Mouse (Mus musculus) cerebellum, postnatal 10 days (tissue): ENCODE measurements around the gene Anxa9.

ENCODE experiments used
- DNase-seq, 2 experiments: peaks; one replicate each; pipeline ENCODE4 v3.0.0; 2021; ENCODE audit warnings: mixed read lengths in 2 of 2

The Anxa9 gene

DNA sequence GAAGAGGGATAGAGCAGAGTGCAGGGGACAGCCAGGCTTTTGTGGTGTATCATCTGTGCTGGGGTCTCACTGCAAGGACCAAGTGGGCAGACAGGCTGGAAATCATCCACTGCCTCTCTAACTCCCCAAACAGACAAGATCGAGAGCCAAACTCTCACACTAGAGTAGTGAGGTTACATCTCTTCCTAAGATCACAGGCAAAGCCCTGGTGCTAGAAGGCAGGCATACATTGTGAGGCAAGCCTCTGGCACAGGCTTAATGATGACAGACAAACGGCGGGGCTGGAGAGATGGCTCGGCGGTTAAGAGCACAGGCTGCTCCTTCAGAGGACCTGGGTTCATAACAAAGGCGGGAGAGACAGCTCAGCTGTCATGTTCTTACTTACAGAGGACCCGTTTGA lies 6.5 kb upstream of the Anxa9 start:
- no peak for DNase-seq

DNA sequence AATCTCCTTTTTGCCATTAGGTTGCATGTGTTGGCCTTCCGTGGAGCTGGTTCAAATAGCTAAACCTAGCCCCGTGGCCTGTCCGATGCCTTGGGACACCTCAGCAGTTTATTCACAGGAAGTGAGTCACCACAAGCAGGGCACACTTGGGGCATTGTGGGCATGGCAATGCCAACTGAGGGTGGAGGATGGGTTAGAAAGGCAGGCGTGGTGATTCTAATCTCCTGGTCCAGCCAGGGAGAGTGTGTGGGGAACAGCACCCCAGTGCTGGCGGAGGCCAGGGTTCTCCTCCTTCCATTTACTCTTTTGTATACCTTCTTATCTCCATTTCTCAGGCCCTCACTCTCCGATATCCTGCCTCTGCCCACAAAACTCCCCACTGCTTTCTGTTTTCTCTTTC lies 5.6 kb upstream of the Anxa9 start:
- DNase-seq: no peak

DNA sequence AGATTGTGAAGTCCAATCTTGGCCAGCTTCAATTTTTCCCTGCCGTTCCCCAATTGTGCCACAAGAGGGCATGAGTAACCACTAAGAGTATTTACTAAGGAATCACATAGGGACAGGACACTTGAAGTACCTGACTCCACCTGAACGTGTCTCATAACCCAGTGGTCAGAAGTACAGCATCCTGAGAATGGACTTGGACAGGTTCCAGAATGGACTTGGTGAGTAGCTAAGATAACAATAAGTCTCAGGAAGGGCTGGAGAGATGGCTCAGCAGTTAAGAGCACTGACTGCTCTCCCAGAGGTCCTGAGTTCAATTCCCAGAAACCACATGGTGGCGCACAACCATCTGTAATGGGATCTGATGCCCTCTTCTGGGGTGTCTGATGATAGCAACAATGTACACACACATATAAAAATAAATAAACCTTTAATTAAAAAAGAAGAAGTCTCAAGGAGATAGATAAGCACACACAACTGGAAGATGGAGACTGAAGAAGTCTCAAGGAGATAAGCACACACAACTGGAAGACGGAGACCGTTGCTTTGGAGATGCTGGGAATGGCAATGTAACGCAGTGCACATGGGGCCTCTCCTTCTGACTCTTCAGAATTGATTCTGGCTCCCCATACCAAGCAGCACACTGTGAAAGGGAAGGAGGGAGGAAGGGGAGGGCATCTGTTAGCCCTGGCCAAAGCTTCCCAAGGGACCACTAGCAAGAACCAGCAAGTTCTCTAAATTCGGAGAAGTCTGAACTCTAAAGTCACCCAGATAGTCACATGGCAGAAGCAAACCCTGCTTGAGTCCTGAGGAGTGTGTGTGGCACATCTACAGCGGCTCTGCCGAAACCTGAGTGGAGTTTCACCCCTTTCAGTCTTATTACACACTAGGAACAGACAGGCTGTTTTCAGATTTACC lies 4.2 kb upstream of the Anxa9 start:
- DNase-seq: peak; percentile 80 to 84

DNA sequence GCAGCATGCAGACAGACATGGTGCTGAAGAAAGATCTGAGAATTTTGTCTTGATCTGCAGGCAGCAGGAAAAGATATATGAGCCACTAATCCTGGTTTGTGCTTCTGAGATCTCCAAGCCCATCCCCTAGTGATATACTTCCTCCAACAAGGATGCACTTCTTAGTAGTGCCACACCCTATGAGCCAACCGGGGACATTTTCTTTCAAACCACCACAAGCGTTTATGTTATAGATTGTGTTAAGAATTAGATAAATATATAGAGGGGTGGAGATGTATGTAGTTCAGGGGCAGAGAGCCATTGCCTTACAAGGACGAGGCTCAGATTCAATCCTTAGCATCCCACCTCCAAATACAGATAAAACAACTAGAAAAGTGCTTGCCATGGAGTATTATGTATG lies 3.5 kb upstream of the Anxa9 start:
- no peak for DNase-seq

DNA sequence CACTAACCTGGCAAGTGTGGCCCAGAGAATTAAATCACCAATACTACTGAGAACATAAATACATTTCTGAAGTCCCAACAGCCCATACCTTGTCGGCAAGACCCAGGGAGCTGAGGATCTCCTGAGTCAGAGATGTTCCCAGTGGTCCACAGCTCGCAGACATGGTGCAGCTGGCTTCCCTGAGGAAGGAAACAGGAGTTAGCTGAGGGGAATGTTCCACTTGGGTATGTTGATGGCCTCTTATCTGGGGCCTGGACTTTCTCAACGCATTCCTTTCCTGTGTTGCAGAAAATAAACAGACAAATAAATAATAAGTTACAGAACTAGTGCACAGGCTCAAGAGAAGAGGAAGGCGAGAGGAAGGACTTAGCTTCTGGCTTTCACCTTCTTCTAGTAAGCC lies 732 bp downstream of the Anxa9 start:
- no peak for DNase-seq

DNA sequence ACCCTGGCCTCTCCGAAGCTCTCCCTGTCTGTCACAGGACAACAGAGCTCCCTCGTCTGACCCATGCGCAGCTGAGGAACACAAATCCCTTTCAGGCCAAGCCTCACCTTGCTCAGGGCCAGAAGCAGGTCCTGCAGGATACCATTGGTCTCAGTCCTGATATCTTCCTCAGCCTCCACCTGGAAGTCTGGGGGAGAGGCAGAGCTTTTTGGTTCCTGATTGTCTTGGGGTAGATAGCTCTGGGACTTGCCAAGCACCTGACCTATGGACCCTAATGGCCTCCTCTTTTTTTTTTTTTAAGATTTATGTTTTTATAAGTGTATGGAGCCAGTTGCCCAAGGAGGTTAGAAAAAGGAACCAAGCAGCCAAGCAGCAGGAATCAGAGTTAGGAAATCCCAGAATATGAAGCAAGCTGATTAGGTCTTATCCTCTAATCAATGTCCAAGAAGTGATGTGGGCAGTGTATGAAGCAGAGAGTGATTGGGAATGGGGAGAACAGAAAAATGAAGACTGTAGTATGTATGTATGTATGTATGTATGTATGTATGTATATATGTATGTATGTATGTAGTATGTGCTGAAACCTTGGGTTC lies 5.7 kb downstream of the Anxa9 start:
- DNase-seq: no peak

DNA sequence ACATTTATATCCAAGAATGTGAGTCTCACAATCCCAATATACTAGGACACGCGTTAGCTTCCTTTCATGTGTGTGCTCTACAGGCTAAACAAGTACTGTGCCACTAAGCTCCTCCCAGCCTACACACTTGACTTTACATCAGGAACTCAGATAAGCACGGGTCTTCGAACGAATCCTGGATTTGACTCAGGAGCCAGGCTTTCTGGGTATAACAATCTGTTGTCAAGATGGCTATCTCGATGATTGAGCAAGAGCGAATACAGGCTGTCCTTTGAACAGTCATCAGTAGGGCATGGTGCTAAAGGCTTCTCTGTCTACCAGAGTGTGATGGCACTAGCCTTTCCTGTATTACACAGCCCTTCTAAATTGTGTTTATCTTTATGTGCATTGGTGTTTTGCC lies 9.0 kb downstream of the Anxa9 start:
- no peak for DNase-seq

DNA sequence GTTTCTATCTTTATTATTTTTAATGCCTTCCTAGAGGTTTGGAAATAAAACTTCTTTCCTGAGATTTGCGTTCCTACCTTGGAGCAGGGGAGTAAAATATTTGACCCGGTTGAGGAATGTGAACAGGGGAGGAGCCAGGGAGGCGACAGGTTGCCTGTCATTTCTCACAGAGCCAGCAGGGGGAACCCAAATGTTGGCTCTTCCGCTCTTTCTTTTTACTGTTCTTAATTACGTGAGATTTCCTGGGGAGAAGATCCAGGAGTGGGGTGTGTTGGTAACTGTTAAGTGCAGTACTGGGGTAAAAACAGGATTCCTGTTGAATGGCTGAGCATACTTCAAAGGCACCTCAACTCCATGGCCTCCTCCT lies 10.9 kb downstream of the Anxa9 start:
- DNase-seq: peak; percentile 61 to 69

DNA sequence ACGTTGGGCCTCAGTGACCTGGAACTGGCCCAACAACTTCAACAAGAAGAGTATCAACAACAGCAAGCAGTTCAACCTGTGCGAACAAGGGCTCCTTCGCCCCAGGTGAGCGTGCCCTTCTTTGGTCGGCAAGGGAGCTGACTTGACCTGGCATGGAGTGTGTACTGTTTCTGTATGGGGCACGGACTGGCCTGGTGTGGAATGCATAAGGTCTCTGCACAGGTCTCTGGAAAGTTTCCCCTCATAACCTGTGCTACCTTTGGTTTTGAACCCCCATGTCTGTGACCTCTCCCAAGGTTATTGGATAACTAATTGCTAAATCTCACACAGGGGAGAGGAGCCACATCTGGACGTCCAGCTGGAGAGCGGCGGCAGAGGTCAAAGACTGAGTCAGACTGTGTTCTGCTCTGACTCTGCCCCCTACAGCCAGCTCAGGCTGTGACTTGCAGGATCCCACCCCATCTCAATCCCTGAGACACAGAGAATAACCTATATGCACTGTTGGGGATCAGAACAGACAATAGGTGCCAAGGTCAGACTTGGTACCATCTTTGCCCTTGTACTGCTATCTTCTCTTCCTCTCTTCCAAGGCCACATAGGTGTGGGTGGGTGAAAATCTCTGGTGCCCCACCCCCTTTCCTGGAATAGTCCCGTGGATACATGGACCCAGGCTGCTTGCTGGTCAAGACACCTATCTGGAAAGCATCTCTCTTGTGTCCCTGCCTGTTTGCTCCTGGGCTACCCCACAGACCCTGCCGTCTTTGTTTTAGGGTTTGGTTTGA lies 11.5 kb downstream of the Anxa9 start:
- DNase-seq: no peak

DNA sequence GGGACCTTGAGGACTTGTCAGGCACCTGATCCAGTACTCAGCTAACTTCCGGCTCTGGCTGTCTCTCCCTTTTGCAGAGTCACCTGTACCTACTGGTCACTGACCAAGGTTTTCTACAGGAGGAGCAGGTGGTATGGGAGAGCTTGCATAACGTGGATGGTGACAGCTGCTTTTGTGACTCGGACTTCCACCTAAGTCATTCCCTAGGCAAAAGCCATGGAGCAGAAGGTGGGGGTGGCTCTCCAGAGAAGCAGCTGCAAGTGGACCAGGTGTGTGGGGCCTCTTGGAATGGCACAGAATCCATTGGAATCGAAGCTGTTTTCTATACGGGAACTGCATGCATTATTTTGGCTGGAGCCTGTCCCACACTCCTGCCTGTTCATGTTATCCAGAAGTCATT lies 12.3 kb downstream of the Anxa9 start:
- no peak for DNase-seq

DNA sequence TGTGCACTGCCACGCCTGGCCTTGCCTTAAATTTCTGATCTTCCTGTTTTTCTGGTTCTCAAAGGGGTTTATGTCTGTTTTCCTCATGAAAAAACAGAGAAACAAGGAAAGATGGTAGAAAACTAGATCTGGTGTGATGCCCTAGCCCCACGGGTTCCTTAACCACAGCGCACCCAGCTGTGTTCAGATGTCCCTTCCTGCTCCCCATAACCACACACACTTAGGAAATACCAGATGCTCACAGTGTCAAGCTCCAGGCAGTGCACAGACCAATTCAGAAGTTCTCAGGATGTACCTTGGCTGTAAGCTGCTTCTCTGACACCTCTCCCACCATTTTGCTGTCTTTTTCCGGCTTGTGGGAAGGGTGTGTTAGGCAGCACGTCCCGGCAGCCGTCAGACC lies 12.7 kb downstream of the Anxa9 start:
- no peak for DNase-seq

DNA sequence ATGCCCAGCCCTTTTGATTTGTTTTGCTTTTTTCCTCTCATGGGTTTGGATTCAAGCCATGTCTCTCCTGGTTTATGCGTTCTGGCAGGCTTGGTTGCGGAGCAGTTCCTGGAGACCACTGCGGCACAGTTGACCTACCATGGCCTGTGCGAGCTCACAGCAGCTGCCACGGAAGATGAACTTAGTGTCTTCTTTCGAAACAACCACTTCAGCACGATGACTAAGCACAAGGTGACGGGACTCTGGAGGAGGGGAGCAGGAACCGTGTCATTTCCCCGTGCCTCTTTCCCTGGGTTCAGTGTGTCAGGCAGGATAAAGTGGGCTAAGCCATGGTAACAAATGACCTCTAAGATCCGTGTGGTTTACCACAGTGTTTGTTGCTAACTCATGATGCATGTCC lies 13.4 kb downstream of the Anxa9 start:
- no peak for DNase-seq

DNA sequence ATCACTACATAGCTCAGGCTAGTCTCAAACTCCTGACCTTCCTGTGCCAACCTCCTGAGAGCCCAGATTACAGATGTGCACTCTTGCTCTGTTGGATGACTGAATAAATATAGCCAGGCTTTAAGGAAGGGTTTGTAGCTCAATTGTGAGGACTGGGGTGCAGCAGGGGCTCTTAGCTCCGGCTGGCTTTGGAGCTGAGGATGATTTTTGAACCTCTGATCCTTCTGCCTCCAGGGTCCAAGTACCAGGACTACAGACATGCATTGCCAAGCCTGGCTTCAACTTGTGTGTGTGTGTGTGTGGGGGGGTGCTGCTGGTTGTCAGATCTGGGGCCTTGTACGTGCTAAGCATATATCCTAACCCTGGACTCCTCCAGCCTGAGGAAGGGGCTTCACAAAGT lies 14.1 kb downstream of the Anxa9 start:
- DNase-seq: no peak

DNA sequence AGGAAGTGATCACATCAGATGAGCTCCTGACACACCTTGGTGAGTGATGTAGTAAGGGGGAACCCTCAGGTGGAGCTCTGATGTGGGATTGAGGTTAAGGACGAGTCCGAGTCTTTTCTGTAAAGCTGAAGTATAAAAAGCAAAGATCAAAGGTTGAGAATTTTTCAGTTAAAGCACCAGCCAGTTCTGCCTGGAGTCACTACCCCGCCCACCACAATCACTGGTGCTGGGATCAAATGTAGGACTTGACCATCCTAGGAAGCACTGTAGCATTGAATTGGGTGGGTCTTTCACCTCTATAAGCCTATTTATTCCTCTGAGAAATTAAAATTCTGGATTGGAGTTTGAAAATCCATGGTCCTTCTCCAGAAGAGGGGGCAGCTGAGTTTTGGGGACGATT lies 15.9 kb downstream of the Anxa9 start:
- DNase-seq: no peak

DNA sequence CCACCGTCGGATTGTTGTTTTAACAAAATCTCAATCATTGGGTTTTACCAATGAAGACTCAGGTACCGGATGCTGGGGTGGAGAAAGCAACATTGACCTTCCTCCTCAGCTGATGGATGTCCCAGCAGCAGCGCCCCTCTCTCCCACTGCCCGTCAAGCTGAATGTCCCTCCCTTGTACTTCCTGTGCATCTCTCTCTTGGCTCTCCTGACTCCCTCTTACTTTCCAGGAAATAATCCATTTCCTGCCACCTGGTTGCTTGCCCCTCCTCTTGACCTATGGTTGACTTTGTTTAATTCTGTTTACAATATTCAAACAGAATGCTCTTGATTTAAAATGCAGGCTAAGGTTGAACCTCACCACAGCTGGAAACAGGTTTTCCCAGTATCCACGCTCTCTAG lies 16.8 kb downstream of the Anxa9 start:
- DNase-seq: no peak

DNA sequence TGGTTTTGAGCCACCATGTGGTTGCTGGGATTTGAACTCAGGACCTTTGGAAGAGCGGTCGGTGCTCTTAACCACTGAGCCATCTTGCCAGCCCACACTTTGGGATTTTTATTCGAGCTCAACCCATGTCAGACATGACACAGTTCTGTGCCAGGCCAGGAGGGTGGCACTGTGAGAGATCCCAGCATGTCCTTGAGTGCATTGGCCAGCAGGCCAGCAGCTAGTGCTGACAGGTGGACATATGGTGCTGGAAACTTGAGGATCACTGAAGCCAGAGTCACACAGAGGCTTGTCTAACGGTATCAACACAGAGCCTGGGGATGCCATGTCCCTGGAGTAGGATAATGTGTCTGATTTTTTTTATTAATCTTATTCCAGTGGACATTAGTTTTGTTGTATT lies 17.6 kb downstream of the Anxa9 start:
- DNase-seq: peak; percentile 66 to 77

DNA sequence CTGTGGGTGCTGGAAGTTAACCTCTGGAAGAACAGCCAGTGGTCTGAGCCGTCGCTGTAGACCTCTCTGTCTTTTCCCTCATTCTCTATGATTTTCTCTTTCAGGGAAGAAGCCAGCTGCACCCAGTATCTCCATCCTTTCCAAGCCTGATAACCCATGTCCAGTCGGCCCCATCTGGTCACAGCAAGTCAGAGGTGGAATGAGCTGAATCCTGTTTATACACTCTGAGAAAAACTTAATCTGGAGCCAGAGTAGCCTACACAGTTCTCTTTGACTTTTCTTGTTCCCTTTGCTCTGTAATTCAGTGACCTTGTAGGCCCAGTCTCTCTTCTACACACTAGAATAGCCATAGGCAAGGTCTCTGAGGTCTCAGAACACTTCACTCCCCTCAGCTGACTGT lies 19.4 kb downstream of the Anxa9 start:
- no peak for DNase-seq

DNA sequence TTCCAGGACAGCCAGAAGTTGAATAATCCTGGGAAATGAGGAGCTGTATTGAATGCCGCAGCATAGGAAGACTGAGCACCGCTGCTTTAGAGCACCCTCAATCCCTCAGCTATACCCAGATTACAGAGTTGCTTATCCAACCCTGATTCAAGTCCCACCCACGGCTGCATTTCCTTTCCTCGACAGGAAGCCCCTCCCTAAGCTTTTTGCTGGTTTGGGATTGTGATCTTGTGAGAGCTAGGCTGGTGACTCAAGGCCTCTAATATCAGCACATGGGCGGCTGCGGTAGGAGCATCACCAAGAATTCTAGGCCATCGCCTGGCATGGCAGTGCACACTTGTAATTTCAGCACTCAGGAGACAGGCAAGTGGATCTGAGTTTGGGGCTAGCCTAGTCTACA lies 20.5 kb downstream of the Anxa9 start:
- no peak for DNase-seq

DNA sequence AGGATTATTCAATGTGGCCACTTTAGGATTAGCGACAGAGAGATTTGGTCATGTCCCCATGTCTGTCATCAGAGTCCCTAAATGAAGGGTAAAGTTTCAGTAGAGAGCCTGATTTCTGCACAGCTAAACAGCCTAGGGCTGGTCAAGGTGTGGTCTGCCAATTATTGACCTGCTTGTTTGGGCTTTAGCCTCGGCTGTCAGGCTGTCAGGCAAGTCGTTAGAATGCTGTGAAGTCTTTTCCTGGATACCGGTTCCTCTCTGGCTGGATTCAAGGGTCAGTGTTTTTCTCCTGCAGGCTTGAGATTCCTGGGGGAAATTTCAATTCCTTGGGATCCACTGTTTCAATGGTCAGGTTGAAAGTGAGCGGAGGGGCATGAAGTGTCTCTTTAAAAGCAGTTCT lies 21.0 kb downstream of the Anxa9 start:
- DNase-seq: no peak

DNA sequence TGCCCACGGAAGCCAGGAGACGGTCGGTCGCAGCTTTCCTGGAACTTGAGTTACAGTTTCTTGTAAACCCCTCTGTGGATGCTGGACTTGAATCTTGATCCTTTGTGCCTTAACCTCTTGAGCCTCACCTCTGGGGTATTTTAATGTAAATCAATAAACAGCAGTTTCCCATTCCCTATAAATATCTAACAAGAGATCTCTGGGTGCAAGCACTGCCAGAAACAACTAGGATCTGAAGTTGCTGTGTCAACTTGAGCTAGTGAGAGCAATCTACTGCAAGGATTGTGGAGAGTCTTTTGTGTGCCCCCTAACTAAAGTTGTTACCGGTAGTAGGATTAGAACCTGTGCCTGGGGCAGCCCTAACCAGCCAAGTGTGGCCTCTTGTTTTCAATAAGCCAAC lies 21.6 kb downstream of the Anxa9 start:
- no peak for DNase-seq

DNA sequence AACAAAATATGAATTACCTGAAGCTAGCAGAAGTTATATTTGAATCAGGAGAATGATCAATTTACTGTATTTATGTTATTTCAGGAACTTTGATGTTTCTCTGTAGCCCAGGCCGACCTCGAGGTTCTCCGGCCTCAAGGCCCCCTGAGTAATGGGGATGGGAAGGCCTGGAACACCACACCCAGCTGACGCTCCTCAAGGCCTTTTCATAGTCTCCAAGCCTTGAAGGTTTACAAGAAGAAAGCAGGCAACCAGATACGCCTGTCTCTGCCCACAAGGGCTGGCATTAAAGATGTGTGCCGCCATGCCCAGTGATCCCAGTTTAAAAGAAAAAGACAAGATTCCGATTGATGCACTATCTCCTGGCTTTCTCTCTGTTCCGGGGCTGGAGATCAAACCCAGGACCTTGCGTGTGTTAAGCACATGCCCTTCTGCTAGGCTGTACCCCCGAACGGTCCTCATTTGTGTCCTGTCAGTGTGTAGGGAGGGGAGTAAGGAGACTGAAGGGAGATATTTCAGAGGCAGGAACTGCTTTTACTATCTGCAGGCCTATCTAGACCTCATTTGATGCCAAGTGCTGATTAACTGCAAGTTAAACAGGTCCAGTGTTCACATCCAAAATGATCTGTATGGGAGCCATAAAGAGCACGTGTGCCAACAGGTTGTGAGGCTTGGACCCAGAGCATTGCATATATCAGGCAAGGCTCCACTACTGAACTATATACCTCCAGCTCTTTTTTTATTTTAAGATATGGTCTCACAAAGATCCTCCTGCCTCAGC lies 22.3 kb downstream of the Anxa9 start:
- DNase-seq: no peak

DNA sequence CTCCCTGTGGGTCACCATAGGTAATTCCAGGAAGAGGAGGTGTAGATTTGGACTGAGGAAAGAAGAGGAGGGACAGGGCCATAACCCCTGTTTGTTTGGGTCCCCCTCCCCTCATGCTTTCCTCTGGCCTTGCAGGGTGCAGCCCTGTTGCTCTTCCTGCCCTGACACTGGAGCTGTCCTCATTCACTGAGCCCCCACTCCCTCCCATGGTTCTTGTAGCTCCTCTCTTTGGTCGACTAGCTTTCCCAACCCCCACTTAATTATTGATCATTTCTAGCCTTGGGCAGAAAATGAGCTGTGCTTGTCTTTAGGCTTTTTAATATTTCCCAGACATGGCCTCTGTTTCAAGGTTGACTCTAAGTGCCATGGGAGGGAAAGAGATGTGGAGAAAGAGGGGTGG lies 22.9 kb downstream of the Anxa9 start:
- no peak for DNase-seq

DNA sequence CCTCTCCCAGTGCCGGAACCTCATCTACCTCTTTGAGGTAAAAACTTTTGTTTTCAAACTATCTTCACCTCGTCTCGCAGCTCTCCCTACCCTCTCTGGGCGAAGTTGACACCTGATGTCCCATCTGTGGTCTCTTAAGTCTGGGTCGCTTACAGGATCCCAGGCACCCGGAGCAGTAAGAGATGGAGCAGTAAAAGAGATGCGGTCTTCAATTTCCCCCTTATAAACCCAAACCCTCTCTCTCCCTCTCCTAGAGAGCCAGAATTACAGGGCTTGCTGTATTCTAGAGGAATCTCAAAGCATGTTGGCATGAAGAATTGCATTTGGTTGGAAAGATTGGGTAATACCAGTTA lies 23.4 kb downstream of the Anxa9 start:
- DNase-seq: no peak
